Mouse (Mus musculus): ENCODE data around the gene Azi2. TPM values are rescaled to one million over a fixed set of nuclear protein-coding genes. Genes with fewer than 3 reads are reported as not detected.

Gene Azi2
- 199 TPM for polyA plus RNA-seq (2014; fragmentation: Illumina TruSeq; extraction: RNeasy Lipid Tissue Mini Kit (QIAGEN cat#74804); ENCODE audit: low read depth, low replicate concordance)

GRCm38 (mm10) chr9:118040218-118041021 is at the start of gene Azi2:
Azi2 (plus strand) TSS chr9:118040499.

Other genes with a start within 250 kb of the Azi2 start
- gene Cmc1, start 109.7 kb downstream of the Azi2 start, polyA plus RNA-seq (2014; fragmentation: Illumina TruSeq; extraction: RNeasy Lipid Tissue Mini Kit (QIAGEN cat#74804); ENCODE audit: low read depth, low replicate concordance), result 122 TPM